ENCODE assay signal across 25 mouse cellular contexts in genomic region chr19:55191596-55191995, GRCm38 (mm10). TPM values are rescaled to one million over a fixed set of nuclear protein-coding genes. Genes with fewer than 3 reads are reported as not detected.
A peak's percentile ranks its signal among the peaks of the same experiment; 100 is the strongest.
DNase-seq lines count a peak whose midpoint lies in the region; ATAC-seq and TF ChIP-seq lines count a peak whose summit lies in the region.
"Had no signal": no experiment of that assay in that cellular context is flagged by ENCODE, and none has a peak within 500 bp of the region (broad histone marks: within the 10 kb centered on the region; RNA-seq: fewer than 3 reads in every experiment).

No protein-coding gene starts in this region.

- WGBS in liver, adult 2 months, result 50% methylated on average over 2 of the region's 2 CpGs
- WGBS in midbrain, embryonic 10.5 days, result 77% methylated on average over 2 of the region's 2 CpGs
- WGBS in midbrain, embryonic 15.5 days, result 47% methylated on average over 2 of the region's 2 CpGs
- WGBS in stomach, embryonic 16.5 days, result 73% methylated on average over 2 of the region's 2 CpGs

- no peak overlapping the region for H3K4me3 ChIP-seq in gastrocnemius, adult 2 months
- H3K4me3 ChIP-seq in liver, adult 2 months (ENCODE audit: insufficient read depth, low read depth, low read length), result no peak overlapping the region
- no peak overlapping the region for H3K4me3 ChIP-seq in midbrain, embryonic 10.5 days
- no peak overlapping the region for H3K4me3 ChIP-seq in midbrain, embryonic 15.5 days
- H3K4me3 ChIP-seq in stomach, embryonic 16.5 days (replicated peaks; ENCODE audit: low read length), result no peak overlapping the region
- H3K4me3 ChIP-seq: embryonic facial prominence, embryonic 15.5 days; limb, embryonic 15.5 days; midbrain, embryonic 12.5 days had no signal

- H3K36me3 ChIP-seq in liver, adult 2 months (ENCODE audit: control insufficient read depth, insufficient read depth, low read length), result no peaks in the 10 kb centered on the region
- no peaks in the 10 kb centered on the region for H3K36me3 ChIP-seq in midbrain, embryonic 10.5 days
- no peaks in the 10 kb centered on the region for H3K36me3 ChIP-seq in midbrain, embryonic 15.5 days (replicated peaks)
- no peaks in the 10 kb centered on the region for H3K36me3 ChIP-seq in stomach, embryonic 16.5 days (ENCODE audit: control insufficient read depth, insufficient read depth, low read length)
- H3K36me3 ChIP-seq: embryonic facial prominence, embryonic 15.5 days; limb, embryonic 15.5 days; midbrain, embryonic 12.5 days had no signal

- no peak for TF ChIP-seq CTCF in gastrocnemius, adult 2 months (IDR thresholded peaks at IDR 0.05)
- TF ChIP-seq CTCF in liver, adult 2 months (IDR thresholded peaks at IDR 0.05; ENCODE audit: low read depth, low read length), result no peak

- intact Hi-C loops in gastrocnemius, adult 2 months (cut with DNase I), result no loop called here

- H3K4me2 ChIP-seq in midbrain, embryonic 15.5 days, result no peak overlapping the region
- no peak overlapping the region for H3K4me2 ChIP-seq in stomach, embryonic 16.5 days (ENCODE audit: low read depth, low read length)
- H3K4me2 ChIP-seq: embryonic facial prominence, embryonic 15.5 days; hindbrain, embryonic 14.5 days; limb, embryonic 15.5 days; midbrain, embryonic 12.5 days had no signal

- peak overlapping the region; percentile 79 for H3K27ac ChIP-seq in gastrocnemius, adult 2 months
- H3K27ac ChIP-seq in liver, adult 2 months (replicated peaks; ENCODE audit: insufficient read depth, low read depth, low read length), result peak overlapping the region; percentile 73
- peak overlapping the region; percentile 64 for H3K27ac ChIP-seq in midbrain, embryonic 10.5 days (replicated peaks)
- no peak overlapping the region for H3K27ac ChIP-seq in midbrain, embryonic 15.5 days
- peak overlapping the region; percentile 84 for H3K27ac ChIP-seq in stomach, embryonic 16.5 days (ENCODE audit: low read length)
- H3K27ac ChIP-seq: embryonic facial prominence, embryonic 15.5 days; hindbrain, embryonic 14.5 days; limb, embryonic 15.5 days; midbrain, embryonic 12.5 days had no signal

- H3K9me3 ChIP-seq in midbrain, embryonic 10.5 days (replicated peaks), result no peaks in the 10 kb centered on the region
- no peaks in the 10 kb centered on the region for H3K9me3 ChIP-seq in midbrain, embryonic 15.5 days
- H3K9me3 ChIP-seq in stomach, embryonic 16.5 days (replicated peaks; ENCODE audit: control insufficient read depth, low read length), result no peaks in the 10 kb centered on the region
- H3K9me3 ChIP-seq: embryonic facial prominence, embryonic 15.5 days; limb, embryonic 15.5 days; midbrain, embryonic 12.5 days had no signal

- H3K4me1 ChIP-seq in liver, adult 2 months (ENCODE audit: control insufficient read depth, insufficient read depth, low read length), result peaks cover 30% of the 10 kb centered on the region
- H3K4me1 ChIP-seq in midbrain, embryonic 10.5 days, result peaks cover 23% of the 10 kb centered on the region
- no peaks in the 10 kb centered on the region for H3K4me1 ChIP-seq in midbrain, embryonic 15.5 days
- peaks cover 11% of the 10 kb centered on the region for H3K4me1 ChIP-seq in stomach, embryonic 16.5 days (ENCODE audit: control insufficient read depth, insufficient read depth, low read length)
- H3K4me1 ChIP-seq: limb, embryonic 15.5 days had no signal

- no peaks in the 10 kb centered on the region for H3K27me3 ChIP-seq in liver, adult 2 months (ENCODE audit: control insufficient read depth, insufficient read depth, low read length)
- H3K27me3 ChIP-seq in midbrain, embryonic 10.5 days (ENCODE audit: low read depth, poor library complexity, severe bottlenecking), result no peaks in the 10 kb centered on the region
- no peaks in the 10 kb centered on the region for H3K27me3 ChIP-seq in midbrain, embryonic 15.5 days (replicated peaks)
- H3K27me3 ChIP-seq in stomach, embryonic 16.5 days (ENCODE audit: control insufficient read depth, insufficient read depth, low read length), result no peaks in the 10 kb centered on the region
- H3K27me3 ChIP-seq: embryonic facial prominence, embryonic 15.5 days; limb, embryonic 15.5 days; midbrain, embryonic 12.5 days had no signal

- DNase-seq in gastrocnemius, adult 2 months, result no peak
- DNase-seq in gastrocnemius, adult 18-20 months (ENCODE audit: low spot score), result no peak
- peak; percentile 75 for DNase-seq in liver, adult 2 months (ENCODE audit: extremely low read depth, low read depth, low spot score)
- no peak for DNase-seq in liver
- DNase-seq in midbrain, embryonic 10.5 days (ENCODE audit: low spot score), result no peak
- no peak for DNase-seq in spleen, adult 18-20 months
- DNase-seq: adrenal gland, postnatal 25 days; cerebellum, adult 9-10 months; kidney, adult 18-20 months; kidney, postnatal 10 days; right cerebral cortex, postnatal 14 days; thymus, adult 2 months; thymus, postnatal 4 days had no signal

- TF ChIP-seq POLR2A in liver, adult 2 months (IDR thresholded peaks at IDR 0.05; ENCODE audit: extremely low read depth, insufficient read depth, low read length), result no peak

- ATAC-seq in midbrain, embryonic 15.5 days (replicated peaks), result no peak
- ATAC-seq in stomach, embryonic 16.5 days (ENCODE audit: insufficient read depth, low FRiP score), result no peak
- ATAC-seq: CD4-positive, CD25-positive, alpha-beta regulatory T cell, adult 4 months; inflammation-experienced regulatory T-cells, adult 6 months had no signal

- H3K79me2 ChIP-seq in liver, adult 2 months (ENCODE audit: control insufficient read depth, insufficient read depth, low read length), result no peaks in the 10 kb centered on the region

- peak overlapping the region; percentile 48 for H3K9ac ChIP-seq in liver, adult 2 months (ENCODE audit: low read depth, low read length)
- H3K9ac ChIP-seq in midbrain, embryonic 15.5 days, result no peak overlapping the region
- H3K9ac ChIP-seq in stomach, embryonic 16.5 days (ENCODE audit: low read length), result peak overlapping the region; percentile 44; the same call in 1 of the 2 replicates
- H3K9ac ChIP-seq: embryonic facial prominence, embryonic 15.5 days; hindbrain, embryonic 14.5 days; limb, embryonic 15.5 days; midbrain, embryonic 12.5 days had no signal

RNA-seq across cellular contexts. Expression of gene Tectb, which starts 11.1 kb away (rescaled TPM):
- not detected for total RNA-seq in gastrocnemius, adult 2 months (2021)
- not detected for total RNA-seq in gastrocnemius, adult 18-20 months (2021)
- total RNA-seq in liver, adult 2 months (2014; rRNA removed), result 0.18 and 0.20 TPM in 2 replicates
- polyA plus RNA-seq in liver, adult 2 months (2012; rRNA removed), result 0.07 TPM in 1 of 2 replicates, not detected in the other
- 0.12 TPM in 1 of 2 replicates, not detected in the other for polyA plus RNA-seq in midbrain, embryonic 10.5 days (2016; fragmentation: Nextera tagmentation; extraction: Ambion mirVana)
- polyA plus RNA-seq in midbrain, embryonic 15.5 days (2015; fragmentation: Nextera tagmentation; extraction: Ambion mirVana), result 0.22 and 0.46 TPM in 2 replicates
- polyA plus RNA-seq in stomach, embryonic 16.5 days (2015; fragmentation: Nextera tagmentation; extraction: Ambion mirVana), result 0.13 and 0.14 TPM in 2 replicates
- total RNA-seq: left cerebral cortex, postnatal 4 days had no signal
- polyA plus RNA-seq: CD4-positive, CD25-positive, alpha-beta regulatory T cell, adult 4 months; inflammation-experienced regulatory T-cells, adult 6 months; limb, embryonic 15.5 days; neural tube, embryonic 11.5 days; spleen, adult 2 months had no signal

RNA-seq across cellular contexts. Expression of gene Gucy2g, which starts 49.4 kb away (rescaled TPM):
- under 1 TPM; 0.15 to 0.39 TPM for total RNA-seq in gastrocnemius, adult 2 months (2021)
- total RNA-seq in gastrocnemius, adult 18-20 months (2021), result under 1 TPM; 0.16 to 0.21 TPM
- total RNA-seq in liver, adult 2 months (2014; rRNA removed), result not detected in 2 replicates
- polyA plus RNA-seq in liver, adult 2 months (2012; rRNA removed), result 0.04 TPM in 2 replicates
- not detected in 2 replicates for polyA plus RNA-seq in midbrain, embryonic 10.5 days (2016; fragmentation: Nextera tagmentation; extraction: Ambion mirVana)
- not detected in 2 replicates for polyA plus RNA-seq in midbrain, embryonic 15.5 days (2015; fragmentation: Nextera tagmentation; extraction: Ambion mirVana)
- polyA plus RNA-seq in stomach, embryonic 16.5 days (2015; fragmentation: Nextera tagmentation; extraction: Ambion mirVana), result 0.05 and 0.11 TPM in 2 replicates
- total RNA-seq: adrenal gland, postnatal 25 days had no signal
- polyA plus RNA-seq: midbrain, embryonic 12.5 days; neural tube, embryonic 11.5 days; stomach, embryonic 14.5 days had no signal
